Mouse (Mus musculus) hematopoietic multipotent progenitor cell, adult 10-12 weeks (in vitro differentiated cells): ENCODE data around the gene Btbd3. TPM values are rescaled to one million over a fixed set of nuclear protein-coding genes. Genes with fewer than 3 reads are reported as not detected.

Source experiments
- polyA plus RNA-seq: library from polyadenylated mRNA; stranded (reverse); fragments of >175 nt; gene quantifications from 2 replicates; pipeline ENCODE4 v1.2.3, GENCODE M21; 2012; ENCODE audit warnings: low replicate concordance

Gene Btbd3
- polyA plus RNA-seq = 0.38 and 0.41 TPM in 2 replicates

GRCm38 (mm10) chr2:138256411-138256810, at the start of gene Btbd3:
Btbd3 (plus strand) TSS chr2:138256565.

